Mouse (Mus musculus) stomach, postnatal 0 days (tissue): Measurements from ENCODE around the gene Gpank1.

ENCODE experiments used
- CTCF ChIP-seq: IDR thresholded peaks from 2 replicates; pipeline ENCODE4 v1.5.1; 2016; ENCODE audit warnings: antibody characterized with exemption, low read depth, mild to moderate bottlenecking, moderate library complexity
- EP300 ChIP-seq: optimal IDR thresholded peaks from 2 replicates; pipeline ENCODE3; 2016; ENCODE audit warnings: antibody characterized with exemption

DNA sequence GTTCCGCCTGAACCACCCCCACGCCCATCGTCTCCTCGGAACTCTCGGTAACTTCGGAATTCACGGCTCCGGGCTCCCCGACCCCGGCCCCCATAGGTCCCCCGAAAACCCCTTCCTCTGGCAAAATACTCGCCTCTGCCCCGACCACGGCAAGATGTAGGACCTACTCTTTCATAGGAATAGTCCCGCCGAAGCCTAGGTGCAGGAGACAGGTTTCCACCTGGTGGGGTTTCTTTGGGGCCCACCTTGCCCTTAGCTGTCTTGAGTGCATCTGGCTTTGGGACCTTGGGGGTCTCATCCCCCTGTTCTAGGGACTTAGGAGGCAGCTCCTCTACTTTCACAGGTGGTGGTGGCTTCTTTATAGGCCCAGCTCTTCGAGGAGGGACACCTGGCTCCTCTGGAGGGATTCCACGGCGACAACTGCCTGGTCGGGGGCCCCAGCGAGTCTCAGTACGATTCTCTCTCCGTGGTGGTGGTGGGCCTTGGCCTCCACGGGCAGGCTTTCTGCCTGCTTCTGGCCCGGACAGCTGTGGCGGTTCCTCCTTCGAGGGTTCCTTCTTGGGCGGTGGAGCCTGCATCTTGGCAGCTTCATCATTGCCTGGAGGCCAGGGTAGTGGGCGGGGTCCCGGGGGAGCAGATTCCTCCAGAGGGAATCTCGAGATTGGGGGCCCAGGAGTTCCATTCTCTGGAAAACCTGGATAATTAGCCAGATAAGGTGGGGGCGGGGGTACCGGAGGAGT is 35.4 kb downstream of the Gpank1 start:
- no peak for TF ChIP-seq CTCF
- no peak for TF ChIP-seq EP300
